Mouse (Mus musculus): ENCODE results near the gene Gpr153. TPM values are rescaled to one million over a fixed set of nuclear protein-coding genes. Genes with fewer than 3 reads are reported as not detected.

Gene Gpr153
- total RNA-seq, 2 experiments from 2014 or later: 8.0 to 10.2 TPM

GRCm38 (mm10) chr4:152315498-152316213 lies 41.6 kb downstream of the Gpr153 start:
- peak in 1 of 2 experiments; percentile 18 for DNase-seq

- peak; percentile 38 to 53 for DNase-seq
Observed at GRCm38 (mm10) chr4:152317631-152318033, 43.6 kb downstream of the Gpr153 start.

- DNase-seq: peak; percentile 68 to 83
Observed at GRCm38 (mm10) chr4:152318517-152319234, 44.6 kb downstream of the Gpr153 start, which contains the start of gene Rnf207. Gene Rnf207 (minus strand): TSS chr4:152318993.

GRCm38 (mm10) chr4:152321464-152321863 lies 47.4 kb downstream of the Gpr153 start:
- no peak for DNase-seq

- DNase-seq: no peak
Observed at GRCm38 (mm10) chr4:152324641-152325562, 50.9 kb downstream of the Gpr153 start.

- peak; percentile 95 to 97 for DNase-seq
Observed at GRCm38 (mm10) chr4:152325574-152326411, 51.8 kb downstream of the Gpr153 start, which contains the start of gene Rpl22. Gene Rpl22 (plus strand): TSS chr4:152325742.

GRCm38 (mm10) chr4:152326543-152326942 lies 52.5 kb downstream of the Gpr153 start:
- DNase-seq: no peak

GRCm38 (mm10) chr4:152328691-152329090 lies 54.7 kb downstream of the Gpr153 start:
- DNase-seq: peak in 1 of 2 experiments; percentile 53

- DNase-seq: peak; percentile 63 to 80
Observed at GRCm38 (mm10) chr4:152332952-152333351, 58.9 kb downstream of the Gpr153 start.

GRCm38 (mm10) chr4:152333587-152333986 lies 59.6 kb downstream of the Gpr153 start:
- DNase-seq: no peak

Other genes with a start within 250 kb of the Gpr153 start
- 1 to 10 TPM; 3.4 to 3.6 TPM for gene Zbtb48, start 246.6 kb upstream of the Gpr153 start, total RNA-seq (2021)
- gene Tas1r1, start 235.7 kb upstream of the Gpr153 start, total RNA-seq (2021): under 1 TPM; 0.10 to 0.13 TPM
- 10 to 100 TPM; 10.2 to 11.9 TPM for gene Nol9, start 234.9 kb upstream of the Gpr153 start, total RNA-seq (2021)
- gene Plekhg5, start 201.7 kb upstream of the Gpr153 start, total RNA-seq (2021): 10 to 100 TPM; 10.9 to 15.9 TPM
- gene Tnfrsf25, start 158.3 kb upstream of the Gpr153 start, total RNA-seq (2021): 1 to 10 TPM; 1.4 to 1.6 TPM
- 1 to 10 TPM; 2.5 to 2.7 TPM for gene Espn, start 121.9 kb upstream of the Gpr153 start, total RNA-seq (2021)
- not detected for gene Hes2, start 115.4 kb upstream of the Gpr153 start, total RNA-seq (2021)
- gene Acot7, start 96.1 kb upstream of the Gpr153 start, total RNA-seq (2021): 10 to 100 TPM; 61.9 to 66.2 TPM
- gene Hes3, start 17.4 kb downstream of the Gpr153 start, total RNA-seq (2021): not detected
- 10 to 100 TPM; 25.7 to 32.2 TPM for gene Icmt, start 23.0 kb downstream of the Gpr153 start, total RNA-seq (2021)
- 10 to 100 TPM; 38.8 to 46.0 TPM for gene Rnf207, start 44.8 kb downstream of the Gpr153 start, total RNA-seq (2021)
- gene Rpl22, start 51.5 kb downstream of the Gpr153 start, total RNA-seq (2021): 100 to 1,000 TPM; 275 to 290 TPM
- under 1 TPM; 0.20 to 0.36 TPM for gene Chd5, start 64.4 kb downstream of the Gpr153 start, total RNA-seq (2021)
- gene Nphp4, start 202.5 kb downstream of the Gpr153 start, total RNA-seq (2021): 1 to 10 TPM in 1 of 2 experiments, under 1 TPM in 1; 0.90 to 1.1 TPM
- 1 to 10 TPM; 2.7 to 3.3 TPM for gene Kcnab2, start 203.6 kb downstream of the Gpr153 start, total RNA-seq (2021)

All from heart, adult 18-20 months (tissue).